Mouse (Mus musculus) CH12.LX (cell line): ENCODE results near the gene Psma3. TPM values are rescaled to one million over a fixed set of nuclear protein-coding genes. Genes with fewer than 3 reads are reported as not detected.

Source experiments
- DNase-seq: peaks from one replicate; pipeline ENCODE4 v3.0.0-alpha.2; 2013; ENCODE audit errors: extremely low read depth
- H3K27ac ChIP-seq: 2 replicates; pipeline ENCODE4 v1.5.1; 2012; ENCODE audit warnings: low read depth, mild to moderate bottlenecking, control low read depth, moderate library complexity; ENCODE audit not compliant: insufficient read depth
- H3K27me3 ChIP-seq: replicated peaks from 2 replicates; pipeline ENCODE3; 2012; ENCODE audit warnings: inconsistent platforms
- H3K36me3 ChIP-seq, 2 experiments: replicated peaks in 1 of 2; 2 replicates each; pipeline versions ENCODE3 to v1.6.1; 2012; ENCODE audit warnings: inconsistent platforms in 1 of 2, low read length in 1 of 2, mild to moderate bottlenecking in 1 of 2, mixed read lengths in 1 of 2, moderate library complexity in 1 of 2; ENCODE audit not compliant: control insufficient read depth in 1 of 2, insufficient read depth in 1 of 2
- H3K4me1 ChIP-seq, 2 experiments: 2 replicates each; pipeline ENCODE4 v1.6.1; 2012; ENCODE audit warnings: inconsistent platforms in 1 of 2, moderate library complexity in 1 of 2; ENCODE audit not compliant: insufficient read depth in 2 of 2, control insufficient read depth in 1 of 2
- H3K4me2 ChIP-seq: 2 replicates; pipeline ENCODE4 v1.6.1; 2012; ENCODE audit warnings: low read depth, mild to moderate bottlenecking, control low read depth; ENCODE audit not compliant: poor library complexity, insufficient read depth, severe bottlenecking
- H3K4me3 ChIP-seq, 3 experiments: fragments of 150-350 bp in 1 of 3; sonication (generic) in 1 of 3; replicated peaks in 1 of 3; 2 replicates each; pipeline versions ENCODE3 to v1.5.1; 2011 to 2012; ENCODE audit warnings: low read depth in 2 of 3, low read length in 2 of 3, mild to moderate bottlenecking in 2 of 3, moderate library complexity in 2 of 3, control low read depth in 1 of 3, improper control_type of control experiment in 1 of 3, inconsistent platforms in 1 of 3, mixed read lengths in 1 of 3; ENCODE audit not compliant: poor library complexity in 1 of 3
- H3K79me2 ChIP-seq: replicated peaks from 2 replicates; pipeline ENCODE4 v1.6.1; 2012; ENCODE audit warnings: mild to moderate bottlenecking, moderate library complexity; ENCODE audit not compliant: control insufficient read depth, poor library complexity, insufficient read depth, severe bottlenecking; ENCODE audit errors: extremely low read depth
- H3K9ac ChIP-seq: 2 replicates; pipeline ENCODE4 v1.6.1; 2012; ENCODE audit warnings: low read depth, mild to moderate bottlenecking, control low read depth, moderate library complexity; ENCODE audit not compliant: insufficient read depth
- H3K9me3 ChIP-seq: replicated peaks from 2 replicates; pipeline ENCODE3; 2012; ENCODE audit warnings: low read length, inconsistent platforms, mixed read lengths
- BHLHE40 ChIP-seq: IDR thresholded peaks from 2 replicates; pipeline ENCODE4 v1.6.1; 2011; ENCODE audit warnings: mild to moderate bottlenecking, low read depth, low read length, improper control_type of control experiment
- CHD1 ChIP-seq: IDR thresholded peaks from 2 replicates; pipeline ENCODE4 v1.6.1; 2012; ENCODE audit warnings: low read depth, low read length, improper control_type of control experiment, inconsistent platforms
- CHD2 ChIP-seq: IDR thresholded peaks from 2 replicates; pipeline ENCODE4 v1.6.1; 2011; ENCODE audit warnings: low read length, improper control_type of control experiment
- ELF1 ChIP-seq: IDR thresholded peaks from 2 replicates; pipeline ENCODE4 v1.6.1; 2014; ENCODE audit warnings: low read depth, mild to moderate bottlenecking, inconsistent platforms, low read length, improper control_type of control experiment
- EP300 ChIP-seq: IDR thresholded peaks from 2 replicates; pipeline ENCODE4 v1.6.1; 2011; ENCODE audit warnings: low read length, improper control_type of control experiment
- HCFC1 ChIP-seq: IDR thresholded peaks from 2 replicates; pipeline ENCODE4 v1.6.1; 2012; ENCODE audit warnings: low read depth, mild to moderate bottlenecking, inconsistent platforms, low read length, improper control_type of control experiment
- IRF4 ChIP-seq: IDR thresholded peaks from 2 replicates; pipeline ENCODE4 v1.6.1; 2014; ENCODE audit warnings: low read depth, mild to moderate bottlenecking, inconsistent platforms, low read length, improper control_type of control experiment
- JUN ChIP-seq: IDR thresholded peaks from 2 replicates; pipeline ENCODE4 v1.6.1; 2011; ENCODE audit warnings: low read depth, mild to moderate bottlenecking, low read length, improper control_type of control experiment, moderate library complexity; ENCODE audit not compliant: insufficient read depth
- JUND ChIP-seq: conservative IDR thresholded peaks from 2 replicates; pipeline ENCODE4 v1.6.1; 2011; ENCODE audit warnings: low read depth, low read length, improper control_type of control experiment
- MAFK ChIP-seq: IDR thresholded peaks from 2 replicates; pipeline ENCODE4 v1.6.1; 2011; ENCODE audit warnings: low read length, improper control_type of control experiment; ENCODE audit not compliant: insufficient replicate concordance
- MAX ChIP-seq: IDR thresholded peaks from 2 replicates; pipeline ENCODE4 v1.6.1; 2011; ENCODE audit warnings: low read length, improper control_type of control experiment
- MAZ ChIP-seq: IDR thresholded peaks from 2 replicates; pipeline ENCODE4 v1.6.1; 2012; ENCODE audit warnings: low read depth, mild to moderate bottlenecking, inconsistent platforms, low read length, improper control_type of control experiment, moderate library complexity
- MXI1 ChIP-seq: IDR thresholded peaks from 2 replicates; pipeline ENCODE4 v1.6.1; 2011; ENCODE audit warnings: mild to moderate bottlenecking, low read depth, low read length, improper control_type of control experiment
- MYC ChIP-seq: IDR thresholded peaks from 2 replicates; pipeline ENCODE4 v1.6.1; 2011; ENCODE audit warnings: low read depth, mild to moderate bottlenecking, improper control_type of control experiment, low read length
- NELFE ChIP-seq: IDR thresholded peaks from 2 replicates; pipeline ENCODE4 v1.6.1; 2011; ENCODE audit warnings: low read depth, low read length, improper control_type of control experiment
- NRF1 ChIP-seq: IDR thresholded peaks from 2 replicates; pipeline ENCODE4 v1.6.1; 2014; ENCODE audit warnings: low read depth, mild to moderate bottlenecking, inconsistent platforms, low read length, improper control_type of control experiment, moderate library complexity
- PAX5 ChIP-seq: IDR thresholded peaks from 2 replicates; pipeline ENCODE4 v1.6.1; 2012; ENCODE audit warnings: low read length, inconsistent platforms, mixed read lengths
- POLR2A ChIP-seq: IDR thresholded peaks from 2 replicates; pipeline ENCODE4 v1.6.1; 2011; ENCODE audit warnings: low read depth, mild to moderate bottlenecking, improper control_type of control experiment, low read length
- POLR2AphosphoS2 ChIP-seq: IDR thresholded peaks from 2 replicates; pipeline ENCODE4 v1.6.1; 2011; ENCODE audit warnings: low read depth, low read length, improper control_type of control experiment
- RCOR1 ChIP-seq: conservative IDR thresholded peaks from 2 replicates; pipeline ENCODE4 v1.6.1; 2012; ENCODE audit warnings: low read depth, mild to moderate bottlenecking, inconsistent platforms, low read length, improper control_type of control experiment
- SIN3A ChIP-seq: IDR thresholded peaks from 2 replicates; pipeline ENCODE4 v1.6.1; 2012; ENCODE audit warnings: low read length, improper control_type of control experiment, inconsistent platforms
- TBP ChIP-seq: conservative IDR thresholded peaks from 2 replicates; pipeline ENCODE4 v1.6.1; 2011; ENCODE audit warnings: low read depth, low read length, improper control_type of control experiment
- TCF12 ChIP-seq: IDR thresholded peaks from 2 replicates; pipeline ENCODE4 v1.6.1; 2014; ENCODE audit warnings: low read depth, mild to moderate bottlenecking, inconsistent platforms, low read length, improper control_type of control experiment
- ZC3H11A ChIP-seq: IDR thresholded peaks from 2 replicates; pipeline ENCODE4 v1.6.1; 2012; ENCODE audit warnings: low read depth, mild to moderate bottlenecking, inconsistent platforms, low read length, improper control_type of control experiment
- ZKSCAN1 ChIP-seq: IDR thresholded peaks from 2 replicates; pipeline ENCODE4 v1.6.1; 2012; ENCODE audit warnings: low read depth, inconsistent platforms, low read length, improper control_type of control experiment, borderline replicate concordance
- ZMIZ1 ChIP-seq: IDR thresholded peaks from 2 replicates; pipeline ENCODE4 v1.6.1; 2012; ENCODE audit warnings: low read depth, mild to moderate bottlenecking, inconsistent platforms, low read length, improper control_type of control experiment
- ZNF384 ChIP-seq: IDR thresholded peaks from 2 replicates; pipeline ENCODE4 v1.6.1; 2012; ENCODE audit warnings: low read depth, low read length, improper control_type of control experiment, inconsistent platforms
- dilution Hi-C: fragments of 300-500 bp; cut with MboI; formaldehyde crosslinking; loops from 2 replicates; pipeline ENCODE4 v1.14.3; 2020; ENCODE audit warnings: low sequenced_read_pairs; ENCODE audit not compliant: extremely low pct_unique_long_range_greater_than_20kb, extremely low pct_ligation_motif_present
- in situ Hi-C: fragments of 300-500 bp; cut with MboI; formaldehyde crosslinking; loops from 3 replicates; pipeline ENCODE4 v1.14.3; 2019; ENCODE audit warnings: low sequenced_read_pairs, low pct_ligation_motif_present, low pct_unique_long_range_greater_than_20kb, mixed read lengths
- polyA plus RNA-seq: library from polyadenylated mRNA; unstranded; fragments of >175 nt; gene quantifications from 2 replicates; pipeline ENCODE4 v1.2.1, GENCODE M21; 2012; ENCODE audit warnings: low read depth; ENCODE audit not compliant: insufficient read length
- total RNA-seq, 2 experiments: library from RNA; depleted of rRNA; stranded (reverse); fragments of 300-350 nt in 1 of 2; fragments of >200 nt in 1 of 2; gene quantifications; 2 replicates each; pipeline ENCODE4 v1.2.3; 2012 to 2014

Psma3 gene
- total and polyA plus RNA-seq, 3 experiments = 271 to 538 (median 355) TPM

DNA sequence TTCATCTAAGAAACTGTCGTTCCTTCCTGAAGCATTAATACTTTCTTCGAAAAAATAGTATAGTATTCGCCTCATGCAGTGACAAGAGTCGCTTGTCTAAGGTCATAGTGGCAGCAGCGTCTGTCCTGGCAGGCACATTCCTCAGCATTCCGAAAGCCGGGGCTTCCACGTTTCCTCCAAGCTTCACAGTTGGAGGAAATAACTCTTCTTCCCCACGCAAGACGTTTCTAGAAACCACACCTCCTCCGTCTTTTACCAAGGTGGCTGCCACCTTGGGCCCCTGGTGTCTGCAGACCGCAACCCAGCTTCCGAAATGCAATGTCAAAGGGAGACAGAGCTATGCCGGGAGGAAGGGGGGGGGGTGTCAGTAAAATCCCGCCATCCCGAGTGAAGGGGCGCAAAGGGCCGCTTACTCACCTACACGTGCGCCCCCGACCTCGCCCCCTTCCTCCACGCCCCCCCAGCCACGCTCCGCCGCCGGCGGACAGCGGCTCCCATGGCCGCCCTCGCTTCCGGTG lies 40.5 kb downstream of the Psma3 start (continued):
- no peak for TF ChIP-seq JUND
- TF ChIP-seq POLR2AphosphoS2 = no peak
- TF ChIP-seq TCF12 = no peak
- TF ChIP-seq ZC3H11A = no peak
- TF ChIP-seq CHD1 = peak; percentile 89; the same call in 1 of the 2 replicates
- peak; percentile 73; the same call in 1 of the 2 replicates for TF ChIP-seq MAZ
- TF ChIP-seq PAX5 = no peak

DNA sequence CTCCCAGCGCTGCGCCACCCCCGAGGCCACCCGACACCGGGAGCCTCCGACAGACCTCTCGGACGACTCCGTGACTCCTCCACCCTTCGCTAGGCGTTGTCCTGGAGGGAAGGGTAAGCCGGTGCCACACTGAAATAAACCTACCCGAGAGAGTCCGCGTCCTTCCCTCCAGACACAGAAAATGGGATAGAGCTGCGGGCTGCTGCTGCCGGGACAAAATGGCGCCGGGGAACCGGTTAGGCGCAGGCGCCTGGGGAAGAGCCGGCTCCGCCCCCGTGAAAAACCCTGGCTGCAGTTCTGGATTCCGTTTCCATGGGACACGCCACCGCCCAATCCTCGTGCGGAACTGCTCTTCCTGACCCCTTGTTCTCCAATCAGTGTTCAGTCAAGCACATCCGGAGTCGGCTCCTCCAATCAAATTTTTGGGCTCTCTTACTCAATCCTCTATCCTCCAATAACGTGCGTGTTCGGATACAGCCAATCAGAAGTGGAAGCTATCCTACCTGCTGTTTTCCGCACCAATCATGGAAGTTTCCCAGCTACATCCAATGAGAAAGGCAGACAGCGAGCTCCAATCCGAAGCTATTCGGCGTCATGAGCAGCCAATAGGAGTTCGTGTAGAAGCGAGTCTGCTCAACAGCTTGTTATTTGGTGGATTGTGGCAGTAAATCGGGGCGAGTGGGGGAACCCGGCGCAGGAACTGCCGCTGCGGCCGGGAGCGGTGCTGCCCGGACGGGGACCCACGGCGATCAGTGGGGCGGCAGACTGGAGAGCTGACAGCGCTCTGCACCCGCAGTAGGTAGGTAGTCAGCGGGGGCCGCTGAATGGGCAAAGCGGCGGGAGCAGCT lies 41.2 kb downstream of the Psma3 start, which contains the start of gene Arid4a:
TSS of gene Arid4a (plus strand) at position 628 of the 848 bp plus-strand sequence.
- in situ Hi-C loops = no loop called here
- dilution Hi-C loops = no loop called here

DNA sequence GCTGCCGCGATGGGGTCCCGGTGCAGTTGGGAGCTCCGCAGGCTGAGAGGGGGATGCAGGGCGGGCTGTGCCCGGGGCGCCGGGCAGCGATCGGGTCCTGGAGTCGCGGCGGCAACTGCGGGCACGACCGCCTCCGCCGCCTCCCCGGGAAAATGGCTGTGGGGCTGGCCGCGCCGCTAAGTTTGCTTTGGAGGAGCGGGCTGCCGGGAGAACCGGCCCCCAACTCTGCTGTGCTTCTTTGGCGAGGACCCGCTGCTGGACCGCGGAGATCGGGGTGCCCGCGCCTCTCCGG lies 41.7 kb downstream of the Psma3 start:
- no peaks in the 10 kb centered on the region for H3K27me3 ChIP-seq
- H3K36me3 ChIP-seq = peaks cover 21 to 40% of the 10 kb centered on the region in 2 experiments
- TF ChIP-seq ZMIZ1 (0 out of 2 replicates have a peak, but pooled peaks have one; percentile 49), SIN3A (peak; percentile 38), MXI1 (peak; percentile 50; the same call in 1 of the 2 replicates), MAZ (peak; percentile 61; the same call in 1 of the 2 replicates), EP300 (no peak), MAFK (no peak), CHD2 (no peak), ELF1 (no peak), ZNF384 (no peak), HCFC1 (no peak), TCF12 (0 out of 2 replicates have a peak, but pooled peaks have one; percentile 39), RCOR1 (no peak), JUN (no peak), POLR2AphosphoS2 (no peak)
- TF ChIP-seq, all 38 proteins: peak for 5
- peak overlapping the region; percentile 53 for H3K9ac ChIP-seq
- H3K79me2 ChIP-seq = peaks cover 33% of the 10 kb centered on the region
- H3K4me1 ChIP-seq = peaks cover 5 to 32% of the 10 kb centered on the region in 2 experiments; a peak in 3 of 4 replicates
- dilution Hi-C loops (no loop called here), in situ Hi-C loops (no loop called here)
- no peaks in the 10 kb centered on the region for H3K9me3 ChIP-seq
- no peak overlapping the region for H3K4me2 ChIP-seq
- peak overlapping the region; percentile 79 to 97 (median 95) for H3K4me3 ChIP-seq
- DNase-seq = no peak
- H3K27ac ChIP-seq = peak overlapping the region; percentile 78

More for the DNA sequence above, 41.2 kb downstream of the Psma3 start, which contains the start of gene Arid4a:
- H3K27ac ChIP-seq = peak within 1 kb of the TSS; percentile 85
- peaks cover 5 to 32% of the 10 kb centered on the region in 2 experiments; a peak in 3 of 4 replicates for H3K4me1 ChIP-seq
- peak; percentile 68; the same call in 1 of the 2 replicates for TF ChIP-seq TCF12
- peak; percentile 95 for TF ChIP-seq ELF1
- TF ChIP-seq MYC = peak; percentile 54; the same call in 1 of the 2 replicates
- TF ChIP-seq EP300 = no peak
- no peak for TF ChIP-seq BHLHE40
- TF ChIP-seq MAZ = 0 out of 2 replicates have a peak, but pooled peaks have one; percentile 2
- 0 out of 2 replicates have a peak, but pooled peaks have one; percentile 7 for TF ChIP-seq MAX
- peak; percentile 71 for TF ChIP-seq SIN3A
- TF ChIP-seq HCFC1 = peak; percentile 62
- peak; percentile 87 for TF ChIP-seq POLR2A
- no peak for TF ChIP-seq ZKSCAN1
- 0 out of 2 replicates have a peak, but pooled peaks have one; percentile 55 for TF ChIP-seq TBP
- no peak for TF ChIP-seq ZMIZ1
- TF ChIP-seq NELFE = peak; percentile 90
- 0 out of 2 replicates have a peak, but pooled peaks have one; percentile 37 for TF ChIP-seq IRF4
- peak; percentile 95 for TF ChIP-seq CHD2
- TF ChIP-seq NRF1 = peak; percentile 84
- H3K4me3 ChIP-seq = peak within 1 kb of the TSS; percentile 86 to 97 (median 95)
- peak within 1 kb of the TSS; percentile 84 for H3K9ac ChIP-seq
- peaks cover 17 to 37% of the 10 kb centered on the region in 2 experiments for H3K36me3 ChIP-seq
- H3K27me3 ChIP-seq = no peaks in the 10 kb centered on the region
- H3K79me2 ChIP-seq = peaks cover 33% of the 10 kb centered on the region
- peak; percentile 100 for DNase-seq
- no peaks in the 10 kb centered on the region for H3K9me3 ChIP-seq
- peak within 1 kb of the TSS; percentile 44; the same call in 1 of the 2 replicates for H3K4me2 ChIP-seq
